Mouse (Mus musculus) midbrain, embryonic 14.5 days (tissue): ENCODE results near the gene Gm28827. TPM values are rescaled to one million over a fixed set of nuclear protein-coding genes. Genes with fewer than 3 reads are reported as not detected.
"Not testable (repeated sequence)": the region's sequence is repeated elsewhere in the genome, so short reads cannot be mapped to it uniquely, and the experiment has no call there.

ENCODE experiments used
- ATAC-seq: fragments of 200-750 bp; cut with Nextera tagmentation; 2 replicates; pipeline ENCODE4 v1.8.0; 2017; ENCODE audit warnings: moderate number of reproducible peaks, moderate library complexity; ENCODE audit not compliant: low FRiP score, low TSS enrichment
- DNase-seq: peaks from one replicate; pipeline ENCODE4 v3.0.0-alpha.2; 2015
- H3K27ac ChIP-seq: fragments of 300-500 bp; sonication (generic); replicated peaks from 2 replicates; pipeline ENCODE4 v1.5.1; 2014; ENCODE audit warnings: mild to moderate bottlenecking, low read depth, low read length, moderate library complexity
- H3K27me3 ChIP-seq: fragments of 300-500 bp; sonication (generic); 2 replicates; pipeline ENCODE4 v1.6.1; 2014; ENCODE audit warnings: low read length, control low read depth, mixed read lengths; ENCODE audit not compliant: control insufficient read depth, insufficient read depth
- H3K36me3 ChIP-seq: fragments of 300-500 bp; sonication (generic); 2 replicates; pipeline ENCODE4 v1.6.1; 2014; ENCODE audit warnings: low read length, control low read depth; ENCODE audit not compliant: control insufficient read depth, insufficient read depth
- H3K4me1 ChIP-seq: fragments of 300-500 bp; sonication (generic); 2 replicates; pipeline ENCODE4 v1.6.1; 2014; ENCODE audit warnings: mild to moderate bottlenecking, antibody characterized with exemption, low read length, control low read depth; ENCODE audit not compliant: control insufficient read depth, insufficient read depth
- H3K4me2 ChIP-seq: fragments of 300-500 bp; sonication (generic); 2 replicates; pipeline ENCODE4 v1.6.1; 2014; ENCODE audit warnings: mild to moderate bottlenecking, low read length, moderate library complexity
- H3K4me3 ChIP-seq: fragments of 300-500 bp; sonication (generic); replicated peaks from 2 replicates; pipeline ENCODE4 v1.5.1; 2014; ENCODE audit warnings: low read depth, low read length
- H3K9ac ChIP-seq: fragments of 300-500 bp; sonication (generic); replicated peaks from 2 replicates; pipeline ENCODE4 v1.6.1; 2014; ENCODE audit warnings: mild to moderate bottlenecking, low read length, moderate library complexity
- H3K9me3 ChIP-seq: fragments of 300-500 bp; sonication (generic); 2 replicates; pipeline ENCODE4 v1.6.1; 2016; ENCODE audit warnings: low read length, control low read depth, mixed read lengths; ENCODE audit not compliant: control insufficient read depth
- WGBS: fragments of 180-500 bp; shearing (Covaris S2); extraction: QIAGEN DNeasy Blood & Tissue Kit; methylation state at CpG from one replicate; pipeline ENCODE4 v1.1.7; 2014; 5-methylcytosine and 5-hydroxymethylcytosine counted together
- polyA plus RNA-seq: library from polyadenylated mRNA; unstranded; fragments of >200 nt; fragmentation: Nextera tagmentation; extraction: Ambion mirVana; gene quantifications from 2 replicates; pipeline ENCODE4 v1.2.1, GENCODE M21; 2014

The Gm28827 gene
- polyA plus RNA-seq, result not detected in 2 replicates

- not testable (repeated sequence) for H3K4me2 ChIP-seq, H3K9ac ChIP-seq, DNase-seq, H3K36me3 ChIP-seq, ATAC-seq, H3K9me3 ChIP-seq, H3K4me3 ChIP-seq, H3K27me3 ChIP-seq, H3K4me1 ChIP-seq, H3K27ac ChIP-seq
- WGBS, result no CpG with 5 or more reads among the region's 6 CpGs
Observed at GRCm38 (mm10) chrY:83030647-83031046, at the start of gene Gm28827. Gm28827 (plus strand) TSS chrY:83030947.
